Mouse (Mus musculus): Measurements from ENCODE around the gene Ralbp1. TPM values are rescaled to one million over a fixed set of nuclear protein-coding genes. Genes with fewer than 3 reads are reported as not detected.

Gene Ralbp1
- polyA plus RNA-seq, 1 experiment from 2014 or later: 29.5 TPM

- Histone ChIP-seq H3K27me3 (ENCODE audit: insufficient read depth, low read length) (no peaks in the 10 kb centered on the region), H3K4me1 (ENCODE audit: insufficient read depth) (peaks cover 12% of the 10 kb centered on the region), H3K4me2 (ENCODE audit: low read depth, low read length) (no peak overlapping the region), H3K36me3 (replicated peaks; ENCODE audit: insufficient read depth, low read length) (no peaks in the 10 kb centered on the region), H3K9me3 (ENCODE audit: low read length) (no peaks in the 10 kb centered on the region), H3K27ac (ENCODE audit: low read depth) (no peak overlapping the region), H3K4me3 (ENCODE audit: low read depth, low read length) (no peak overlapping the region), H3K9ac (replicated peaks) (no peak overlapping the region)
- ATAC-seq: peak; percentile 82
- WGBS (ENCODE audit: insufficient replicate concordance): 37% methylated on average over 6 of the region's 6 CpGs
- peak; percentile 75 for DNase-seq
- TF ChIP-seq CTCF (IDR thresholded peaks at IDR 0.05; ENCODE audit: low read depth) (peak; percentile 78), EP300 (IDR thresholded peaks at IDR 0.05; ENCODE audit: low read depth) (no peak)
Measured at GRCm38 (mm10) chr17:65872652-65873051, 12.9 kb downstream of the Ralbp1 start.

DNA sequence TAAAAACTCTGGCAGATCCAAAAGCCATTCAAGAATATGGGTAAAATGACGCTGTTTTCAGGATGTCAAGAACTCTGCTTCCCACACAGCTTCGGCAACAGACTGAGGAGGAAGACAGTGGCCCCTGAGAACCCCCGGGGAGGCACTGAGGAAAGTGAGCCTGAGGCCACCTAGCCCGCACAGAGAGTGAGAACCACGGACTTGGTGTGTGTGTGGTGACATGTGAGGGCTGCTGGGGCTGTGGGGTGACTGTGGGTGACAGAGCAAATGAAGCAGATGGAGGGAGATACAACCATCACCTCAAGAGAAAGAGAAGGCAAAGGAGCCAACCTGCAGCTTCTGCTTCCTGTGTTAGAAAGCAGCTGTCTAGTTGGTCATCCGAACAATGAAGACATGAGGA is 13.5 kb downstream of the Ralbp1 start:
- Histone ChIP-seq H3K9ac (replicated peaks) (peak overlapping the region; percentile 33; the same call in 1 of the 2 replicates), H3K27me3 (ENCODE audit: insufficient read depth, low read length) (no peaks in the 10 kb centered on the region), H3K4me3 (ENCODE audit: low read depth, low read length) (no peak overlapping the region), H3K4me2 (ENCODE audit: low read depth, low read length) (0 out of 2 replicates have a peak overlapping the region, but pooled peaks have one; percentile 0), H3K4me1 (ENCODE audit: insufficient read depth) (peaks cover 12% of the 10 kb centered on the region), H3K27ac (ENCODE audit: low read depth) (no peak overlapping the region), H3K36me3 (replicated peaks; ENCODE audit: insufficient read depth, low read length) (0 out of 2 replicates have a peak, but pooled peaks cover 3% of the 10 kb centered on the region), H3K9me3 (ENCODE audit: low read length) (no peaks in the 10 kb centered on the region)
- ATAC-seq: no peak
- 23% methylated on average over 6 of the region's 6 CpGs for WGBS (ENCODE audit: insufficient replicate concordance)
- no peak for TF ChIP-seq EP300 (IDR thresholded peaks at IDR 0.05; ENCODE audit: low read depth)
- TF ChIP-seq CTCF (IDR thresholded peaks at IDR 0.05; ENCODE audit: low read depth): no peak
- no peak for DNase-seq

GRCm38 (mm10) chr17:65871641-65872041 is 14.0 kb downstream of the Ralbp1 start:
- ATAC-seq (no peak), DNase-seq (no peak)
- Histone ChIP-seq H3K36me3 (replicated peaks; ENCODE audit: insufficient read depth, low read length) (0 out of 2 replicates have a peak, but pooled peaks cover 3% of the 10 kb centered on the region), H3K27me3 (ENCODE audit: insufficient read depth, low read length) (no peaks in the 10 kb centered on the region), H3K9me3 (ENCODE audit: low read length) (no peaks in the 10 kb centered on the region), H3K9ac (replicated peaks) (no peak overlapping the region; the same call in 1 of the 2 replicates), H3K4me1 (ENCODE audit: insufficient read depth) (peaks cover 12% of the 10 kb centered on the region), H3K4me2 (ENCODE audit: low read depth, low read length) (0 out of 2 replicates have a peak overlapping the region, but pooled peaks have one; percentile 0), H3K4me3 (ENCODE audit: low read depth, low read length) (no peak overlapping the region), H3K27ac (ENCODE audit: low read depth) (peak overlapping the region; percentile 24; the same call in 1 of the 2 replicates)
- TF ChIP-seq CTCF (IDR thresholded peaks at IDR 0.05; ENCODE audit: low read depth): no peak
- TF ChIP-seq EP300 (IDR thresholded peaks at IDR 0.05; ENCODE audit: low read depth): no peak
- 38% methylated on average over 5 of the region's 5 CpGs for WGBS (ENCODE audit: insufficient replicate concordance)

- Histone ChIP-seq H3K36me3 (replicated peaks; ENCODE audit: insufficient read depth, low read length) (0 out of 2 replicates have a peak, but pooled peaks cover 6% of the 10 kb centered on the region), H3K4me1 (ENCODE audit: insufficient read depth) (peaks cover 15% of the 10 kb centered on the region), H3K4me3 (ENCODE audit: low read depth, low read length) (no peak overlapping the region), H3K4me2 (ENCODE audit: low read depth, low read length) (no peak overlapping the region), H3K27me3 (ENCODE audit: insufficient read depth, low read length) (no peaks in the 10 kb centered on the region), H3K27ac (ENCODE audit: low read depth) (no peak overlapping the region), H3K9me3 (ENCODE audit: low read length) (no peaks in the 10 kb centered on the region), H3K9ac (replicated peaks) (no peak overlapping the region)
- DNase-seq (peak; percentile 89), ATAC-seq (peak; percentile 60)
- peak; percentile 93 for TF ChIP-seq CTCF (IDR thresholded peaks at IDR 0.05; ENCODE audit: low read depth)
- TF ChIP-seq EP300 (IDR thresholded peaks at IDR 0.05; ENCODE audit: low read depth): no peak
- 39% methylated on average over 4 of the region's 4 CpGs for WGBS (ENCODE audit: insufficient replicate concordance)
Measured at GRCm38 (mm10) chr17:65870146-65870545, 15.5 kb downstream of the Ralbp1 start.

GRCm38 (mm10) chr17:65869720-65870119 is 15.9 kb downstream of the Ralbp1 start:
- DNase-seq: no peak
- Histone ChIP-seq H3K27ac (ENCODE audit: low read depth) (no peak overlapping the region), H3K4me1 (ENCODE audit: insufficient read depth) (peaks cover 19% of the 10 kb centered on the region), H3K4me2 (ENCODE audit: low read depth, low read length) (no peak overlapping the region), H3K9ac (replicated peaks) (no peak overlapping the region), H3K4me3 (ENCODE audit: low read depth, low read length) (no peak overlapping the region), H3K9me3 (ENCODE audit: low read length) (no peaks in the 10 kb centered on the region), H3K36me3 (replicated peaks; ENCODE audit: insufficient read depth, low read length) (0 out of 2 replicates have a peak, but pooled peaks cover 6% of the 10 kb centered on the region), H3K27me3 (ENCODE audit: insufficient read depth, low read length) (no peaks in the 10 kb centered on the region)
- no peak for ATAC-seq
- WGBS (ENCODE audit: insufficient replicate concordance): 74% methylated on average over 10 of the region's 10 CpGs
- TF ChIP-seq CTCF (IDR thresholded peaks at IDR 0.05; ENCODE audit: low read depth): no peak
- no peak for TF ChIP-seq EP300 (IDR thresholded peaks at IDR 0.05; ENCODE audit: low read depth)

GRCm38 (mm10) chr17:65867996-65868395 is 17.6 kb downstream of the Ralbp1 start:
- Histone ChIP-seq H3K9ac (replicated peaks) (no peak overlapping the region), H3K9me3 (ENCODE audit: low read length) (no peaks in the 10 kb centered on the region), H3K27me3 (ENCODE audit: insufficient read depth, low read length) (no peaks in the 10 kb centered on the region), H3K36me3 (replicated peaks; ENCODE audit: insufficient read depth, low read length) (peaks cover 13% of the 10 kb centered on the region), H3K4me2 (ENCODE audit: low read depth, low read length) (no peak overlapping the region), H3K4me3 (ENCODE audit: low read depth, low read length) (no peak overlapping the region), H3K4me1 (ENCODE audit: insufficient read depth) (peaks cover 17% of the 10 kb centered on the region), H3K27ac (ENCODE audit: low read depth) (no peak overlapping the region)
- no peak for DNase-seq
- 84% methylated on average over 5 of the region's 5 CpGs for WGBS (ENCODE audit: insufficient replicate concordance)
- TF ChIP-seq CTCF (IDR thresholded peaks at IDR 0.05; ENCODE audit: low read depth): no peak
- no peak for TF ChIP-seq EP300 (IDR thresholded peaks at IDR 0.05; ENCODE audit: low read depth)
- ATAC-seq: no peak
